Mouse (Mus musculus): ENCODE data around the gene Gm3642. TPM values are rescaled to one million over a fixed set of nuclear protein-coding genes. Genes with fewer than 3 reads are reported as not detected.

Gm3642 gene
- polyA plus RNA-seq (2017; shearing (Covaris generic)): not detected

GRCm38 (mm10) chr14:6840211-6840610 lies at the start of gene Gm3642:
Gm3642 (minus strand) TSS chr14:6840311.

GRCm38 (mm10) chr14:6889521-6890012 lies 49.5 kb upstream of the Gm3642 start, which contains the start of gene Gm3667:
Gm3667 (minus strand) TSS chr14:6889962.

Other genes with a start within 250 kb of the Gm3642 start
- gene Gm3629, start 249.7 kb downstream of the Gm3642 start, polyA plus RNA-seq (2017; shearing (Covaris generic)): not detected
- not detected for gene Gm3460, start 217.9 kb downstream of the Gm3642 start, polyA plus RNA-seq (2017; shearing (Covaris generic))
- not detected for gene Gm10251, start 156.1 kb downstream of the Gm3642 start, polyA plus RNA-seq (2017; shearing (Covaris generic))
- not detected for gene Gm8050, start 120.1 kb downstream of the Gm3642 start, polyA plus RNA-seq (2017; shearing (Covaris generic))
- 2.8 TPM for gene Gm3636, start 98.0 kb downstream of the Gm3642 start, polyA plus RNA-seq (2017; shearing (Covaris generic))
- not detected for gene Gm8362, start 65.9 kb downstream of the Gm3642 start, polyA plus RNA-seq (2017; shearing (Covaris generic))
- not detected for gene Gm3667, start 49.7 kb upstream of the Gm3642 start, polyA plus RNA-seq (2017; shearing (Covaris generic))
- not detected for gene Gm6356, start 133.5 kb upstream of the Gm3642 start, polyA plus RNA-seq (2017; shearing (Covaris generic))
- gene Gm10406, start 187.1 kb upstream of the Gm3642 start, polyA plus RNA-seq (2017; shearing (Covaris generic)): not detected
- gene Gm3685, start 204.7 kb upstream of the Gm3642 start, polyA plus RNA-seq (2017; shearing (Covaris generic)): not detected